Mouse (Mus musculus) stomach, postnatal 0 days (tissue): Measurements from ENCODE around the gene Ptov1.

Experiments
- CTCF ChIP-seq: IDR thresholded peaks from 2 replicates; pipeline ENCODE4 v1.5.1; 2016; ENCODE audit warnings: antibody characterized with exemption, low read depth, mild to moderate bottlenecking, moderate library complexity
- EP300 ChIP-seq: optimal IDR thresholded peaks from 2 replicates; pipeline ENCODE3; 2016; ENCODE audit warnings: antibody characterized with exemption

- TF ChIP-seq EP300 (no peak), CTCF (no peak)
Measured at GRCm38 (mm10) chr7:44859896-44860295, 9.7 kb downstream of the Ptov1 start.
